ENCODE assay signal across 8 mouse cellular contexts in genomic region chr5:121838341-121839127, GRCm38 (mm10). TPM values are rescaled to one million over a fixed set of nuclear protein-coding genes. Genes with fewer than 3 reads are reported as not detected.
DNase-seq lines count a peak whose midpoint lies in the region; ATAC-seq and TF ChIP-seq lines count a peak whose summit lies in the region.

No protein-coding gene starts in this region.

- H3K4me1 ChIP-seq in ES-Bruce4 (ENCODE audit: control insufficient read depth, insufficient read depth, low read length) = peaks cover 11% of the 10 kb centered on the region
- peaks cover 12% of the 10 kb centered on the region for H3K4me1 ChIP-seq in embryonic facial prominence, embryonic 11.5 days (ENCODE audit: control insufficient read depth, insufficient read depth, low read length)
- H3K4me1 ChIP-seq in heart, postnatal 0 days (ENCODE audit: control insufficient read depth, insufficient read depth) = peaks cover 24% of the 10 kb centered on the region
- H3K4me1 ChIP-seq in megakaryocyte, embryonic 14.5 days = peaks cover 69% of the 10 kb centered on the region

- peak overlapping the region; percentile 79 for H3K9ac ChIP-seq in ES-Bruce4 (ENCODE audit: low read depth, poor library complexity, severe bottlenecking)
- peak overlapping the region; percentile 37 for H3K9ac ChIP-seq in embryonic facial prominence, embryonic 11.5 days (replicated peaks; ENCODE audit: low read length)
- H3K9ac ChIP-seq in heart, postnatal 0 days (replicated peaks; ENCODE audit: low read depth, low read length) = peak overlapping the region; percentile 56

- TF ChIP-seq POLR2A in ES-Bruce4 (IDR thresholded peaks at IDR 0.05; ENCODE audit: insufficient read depth, low read length) = no peak

- no peaks in the 10 kb centered on the region for H3K27me3 ChIP-seq in ES-Bruce4 (ENCODE audit: control insufficient read depth, insufficient read depth, low read length, poor library complexity, severe bottlenecking)
- H3K27me3 ChIP-seq in embryonic facial prominence, embryonic 11.5 days (ENCODE audit: control insufficient read depth, insufficient read depth, low read length) = peaks cover 30% of the 10 kb centered on the region
- H3K27me3 ChIP-seq in heart, postnatal 0 days (ENCODE audit: control insufficient read depth, insufficient read depth, low read length) = peaks cover 5% of the 10 kb centered on the region; the same call in 1 of the 2 replicates
- peaks cover 41% of the 10 kb centered on the region for H3K27me3 ChIP-seq in megakaryocyte, embryonic 14.5 days (replicated peaks)

- no peak for TF ChIP-seq CTCF in ES-Bruce4 (IDR thresholded peaks at IDR 0.05; ENCODE audit: low read depth, low read length)
- no peak for TF ChIP-seq CTCF in heart, postnatal 0 days (IDR thresholded peaks at IDR 0.05; ENCODE audit: low read depth)

- no peak for TF ChIP-seq EP300 in ES-Bruce4 (IDR thresholded peaks at IDR 0.05; ENCODE audit: insufficient read depth, low read depth, low read length)
- no peak for TF ChIP-seq EP300 in heart, postnatal 0 days (IDR thresholded peaks at IDR 0.05; ENCODE audit: low read depth)

- peak overlapping the region; percentile 61 for H3K4me3 ChIP-seq in ES-Bruce4 (ENCODE audit: low read depth, low read length)
- peak overlapping the region; percentile 74 for H3K4me3 ChIP-seq in embryonic facial prominence, embryonic 11.5 days (ENCODE audit: low read depth, low read length)
- H3K4me3 ChIP-seq in heart, postnatal 0 days (ENCODE audit: low read depth, low read length) = peak overlapping the region; percentile 85
- peak overlapping the region; percentile 95 for H3K4me3 ChIP-seq in megakaryocyte, embryonic 14.5 days (replicated peaks)

- DNase-seq in 416B (ENCODE audit: low read depth) = peak; percentile 81
- peak; percentile 29 for DNase-seq in embryonic facial prominence, embryonic 11.5 days (ENCODE audit: low spot score)
- peak; percentile 50 for DNase-seq in heart, postnatal 0 days (ENCODE audit: low spot score)
- DNase-seq in kidney, postnatal 36 days = peak; percentile 76 to 83
- DNase-seq in spleen, postnatal 10 days (ENCODE audit: low spot score in 2 of 2) = peak; percentile 54 to 78
- DNase-seq in ovary, adult 18-20 months (ENCODE audit: low spot score) = no peak

- ATAC-seq in embryonic facial prominence, embryonic 11.5 days (replicated peaks; ENCODE audit: insufficient number of reproducible peaks, low FRiP score, low TSS enrichment, low read depth) = no peak
- ATAC-seq in heart, postnatal 0 days (ENCODE audit: insufficient read depth, low read depth) = no peak

- under 1% methylated on average over 46 of the region's 46 CpGs for WGBS in embryonic facial prominence, embryonic 11.5 days
- WGBS in heart, postnatal 0 days = 3% methylated on average over 46 of the region's 46 CpGs

- no peaks in the 10 kb centered on the region for H3K9me3 ChIP-seq in ES-Bruce4 (replicated peaks; ENCODE audit: control insufficient read depth, insufficient read depth, low read length, poor library complexity, severe bottlenecking)
- no peaks in the 10 kb centered on the region for H3K9me3 ChIP-seq in embryonic facial prominence, embryonic 11.5 days (replicated peaks; ENCODE audit: control insufficient read depth, low read length)
- no peaks in the 10 kb centered on the region for H3K9me3 ChIP-seq in heart, postnatal 0 days (replicated peaks; ENCODE audit: control insufficient read depth, low read length)
- H3K9me3 ChIP-seq in megakaryocyte, embryonic 14.5 days = peaks cover 13% of the 10 kb centered on the region; the same call in 1 of the 2 replicates

- H3K36me3 ChIP-seq in ES-Bruce4 (ENCODE audit: control insufficient read depth, insufficient read depth, low read length, poor library complexity, severe bottlenecking) = no peaks in the 10 kb centered on the region
- no peaks in the 10 kb centered on the region for H3K36me3 ChIP-seq in embryonic facial prominence, embryonic 11.5 days (replicated peaks; ENCODE audit: control insufficient read depth, insufficient read depth, low read depth, low read length)
- H3K36me3 ChIP-seq in heart, postnatal 0 days (replicated peaks; ENCODE audit: control insufficient read depth, insufficient read depth, low read length) = no peaks in the 10 kb centered on the region
- peaks cover 16% of the 10 kb centered on the region for H3K36me3 ChIP-seq in megakaryocyte, embryonic 14.5 days (replicated peaks; ENCODE audit: low read length)

- H3K27ac ChIP-seq in ES-Bruce4 (ENCODE audit: insufficient read depth, low read length) = no peak overlapping the region
- H3K27ac ChIP-seq in embryonic facial prominence, embryonic 11.5 days (replicated peaks; ENCODE audit: low read depth, low read length) = peak overlapping the region; percentile 41; the same call in 1 of the 2 replicates
- peak overlapping the region; percentile 85 for H3K27ac ChIP-seq in heart, postnatal 0 days (ENCODE audit: low read depth)

- peak overlapping the region; percentile 96 for H3K4me2 ChIP-seq in embryonic facial prominence, embryonic 11.5 days (ENCODE audit: low read depth, low read length)
- peak overlapping the region; percentile 83 for H3K4me2 ChIP-seq in heart, postnatal 0 days (ENCODE audit: low read depth, low read length)

RNA-seq across cellular contexts. Expression of gene Sh2b3, which starts 1.1 kb away (rescaled TPM):
- 8.0 and 8.5 TPM in 2 replicates for polyA plus RNA-seq in ES-Bruce4 (2011; ENCODE audit: insufficient read depth, insufficient read length, low read depth, missing spikeins)
- polyA plus RNA-seq in embryonic facial prominence, embryonic 11.5 days (2014; fragmentation: Nextera tagmentation; extraction: Ambion mirVana) = 7.8 and 8.7 TPM in 2 replicates
- total RNA-seq in heart, postnatal 0 days (2014; rRNA removed; ENCODE audit: low replicate concordance) = 58.5 and 60.4 TPM in 2 replicates
- polyA plus RNA-seq in heart, postnatal 0 days (2015; fragmentation: Nextera tagmentation; extraction: Ambion mirVana) = 10.1 and 11.4 TPM in 2 replicates
- polyA plus RNA-seq in megakaryocyte, embryonic 14.5 days (2012; ENCODE audit: insufficient read depth, low replicate concordance) = 156 and 517 TPM in 2 replicates

RNA-seq across cellular contexts. Expression of gene Pheta1, which starts 10.2 kb away (rescaled TPM):
- 5.8 TPM in 2 replicates for polyA plus RNA-seq in ES-Bruce4 (2011; ENCODE audit: insufficient read depth, insufficient read length, low read depth, missing spikeins)
- polyA plus RNA-seq in embryonic facial prominence, embryonic 11.5 days (2014; fragmentation: Nextera tagmentation; extraction: Ambion mirVana) = 25.2 and 27.4 TPM in 2 replicates
- total RNA-seq in heart, postnatal 0 days (2014; rRNA removed; ENCODE audit: low replicate concordance) = 25.2 and 32.2 TPM in 2 replicates
- polyA plus RNA-seq in heart, postnatal 0 days (2015; fragmentation: Nextera tagmentation; extraction: Ambion mirVana) = 16.4 and 17.8 TPM in 2 replicates
- polyA plus RNA-seq in megakaryocyte, embryonic 14.5 days (2012; ENCODE audit: insufficient read depth, low replicate concordance) = 12.8 and 13.0 TPM in 2 replicates

Comparison
In these comparisons a context has a peak if more than half of its experiments do, and no peak if none do; other contexts are left out.
1. RNA of gene Sh2b3, which starts 1.1 kb away (polyA plus RNA-seq): 156 to 517 TPM in megakaryocyte, embryonic 14.5 days; 10.1 to 11.4 TPM in heart, postnatal 0 days, 8.0 to 8.5 TPM in ES-Bruce4 and 7.8 to 8.7 TPM in embryonic facial prominence, embryonic 11.5 days; every median in the first group is over 10 times any median in the second.
2. Peak in every context shown above with its lines, with median percentiles within 50 percentile points of each other: H3K4me3 ChIP-seq and H3K9ac ChIP-seq.